Mouse (Mus musculus) inflammation-experienced regulatory T-cells, adult 6 months (primary cell): Measurements from ENCODE around the gene Wdr18. TPM values are rescaled to one million over a fixed set of nuclear protein-coding genes. Genes with fewer than 3 reads are reported as not detected.

ENCODE experiments used
- ATAC-seq: one replicate; pipeline ENCODE4 v1.8.0; 2017
- polyA plus RNA-seq, 3 experiments: library from polyadenylated mRNA; unstranded; fragments of 100-300 nt; shearing (Covaris generic); gene quantifications; one replicate each; pipeline ENCODE4 v1.2.1; 2017

Gene Wdr18
- polyA plus RNA-seq, 3 experiments from 2014 or later, result 66.6 to 85.2 (median 74.2) TPM

DNA sequence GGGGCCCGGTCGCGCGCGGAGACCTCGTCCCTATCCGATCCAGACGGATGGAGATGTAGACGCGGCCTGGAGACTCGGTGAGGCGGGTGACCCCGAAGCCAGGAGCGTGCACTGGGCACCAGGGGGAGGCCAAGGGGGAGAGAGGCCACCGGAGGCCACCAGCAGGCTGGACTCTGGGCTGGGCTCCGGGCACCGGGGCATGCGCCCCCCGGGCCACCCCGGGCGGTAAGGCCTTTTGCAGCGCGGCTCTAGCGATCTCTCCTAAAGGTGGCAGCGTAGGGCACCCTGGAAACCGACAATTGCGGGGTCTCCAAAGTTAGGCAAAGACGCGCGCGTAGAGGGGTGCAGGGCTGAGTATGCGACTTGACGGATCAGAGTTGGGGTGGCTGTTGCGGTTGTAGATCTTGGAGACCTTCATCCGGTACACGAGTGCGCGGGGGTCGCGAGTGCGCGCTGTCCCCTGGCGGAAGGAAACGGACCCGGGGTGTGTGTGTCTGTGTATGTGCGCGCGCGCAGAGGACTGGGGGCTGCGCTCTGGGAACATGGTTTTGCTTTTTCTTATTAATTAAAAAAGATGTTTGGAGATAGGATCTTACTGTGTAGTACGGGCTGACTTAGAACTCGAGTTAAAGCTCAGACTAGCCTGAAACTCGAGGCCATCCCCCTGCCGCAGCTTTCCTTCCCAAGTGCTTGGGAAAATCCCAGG, 32.5 kb upstream of the Wdr18 start:
- no peak for ATAC-seq

DNA sequence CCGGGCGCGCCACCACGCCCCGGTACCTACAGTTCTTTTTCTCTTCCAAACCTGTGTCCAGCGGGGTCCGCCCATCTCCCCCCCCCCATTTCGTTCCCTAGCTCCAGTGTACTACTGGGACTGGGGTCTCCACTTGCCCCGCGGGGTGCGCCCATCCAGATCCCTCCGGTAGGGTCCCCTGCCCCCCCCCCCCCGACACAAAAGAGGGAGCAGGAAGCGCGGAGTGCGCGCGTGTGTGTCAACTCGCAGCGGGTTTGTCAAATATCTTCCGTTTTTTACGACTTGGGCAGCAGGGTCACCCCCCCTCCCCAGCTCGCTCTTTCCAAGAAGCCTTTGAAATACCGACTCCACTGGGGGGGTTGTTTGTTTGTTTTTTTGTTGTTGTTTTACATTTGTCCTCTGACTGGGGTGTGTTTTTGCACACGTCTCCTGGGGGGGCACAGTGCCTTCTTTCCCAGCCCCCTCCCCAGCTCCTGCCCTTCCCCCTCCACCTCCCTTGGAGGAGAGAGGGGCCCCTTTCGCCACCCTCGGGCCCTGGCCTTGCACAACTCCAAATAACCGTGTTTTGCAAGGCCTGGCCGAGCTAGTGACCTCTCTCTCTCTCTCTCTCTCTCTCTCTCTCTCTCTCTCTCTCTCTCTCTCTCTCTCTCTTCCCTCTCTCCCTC, 31.8 kb upstream of the Wdr18 start:
- no peak for ATAC-seq

DNA sequence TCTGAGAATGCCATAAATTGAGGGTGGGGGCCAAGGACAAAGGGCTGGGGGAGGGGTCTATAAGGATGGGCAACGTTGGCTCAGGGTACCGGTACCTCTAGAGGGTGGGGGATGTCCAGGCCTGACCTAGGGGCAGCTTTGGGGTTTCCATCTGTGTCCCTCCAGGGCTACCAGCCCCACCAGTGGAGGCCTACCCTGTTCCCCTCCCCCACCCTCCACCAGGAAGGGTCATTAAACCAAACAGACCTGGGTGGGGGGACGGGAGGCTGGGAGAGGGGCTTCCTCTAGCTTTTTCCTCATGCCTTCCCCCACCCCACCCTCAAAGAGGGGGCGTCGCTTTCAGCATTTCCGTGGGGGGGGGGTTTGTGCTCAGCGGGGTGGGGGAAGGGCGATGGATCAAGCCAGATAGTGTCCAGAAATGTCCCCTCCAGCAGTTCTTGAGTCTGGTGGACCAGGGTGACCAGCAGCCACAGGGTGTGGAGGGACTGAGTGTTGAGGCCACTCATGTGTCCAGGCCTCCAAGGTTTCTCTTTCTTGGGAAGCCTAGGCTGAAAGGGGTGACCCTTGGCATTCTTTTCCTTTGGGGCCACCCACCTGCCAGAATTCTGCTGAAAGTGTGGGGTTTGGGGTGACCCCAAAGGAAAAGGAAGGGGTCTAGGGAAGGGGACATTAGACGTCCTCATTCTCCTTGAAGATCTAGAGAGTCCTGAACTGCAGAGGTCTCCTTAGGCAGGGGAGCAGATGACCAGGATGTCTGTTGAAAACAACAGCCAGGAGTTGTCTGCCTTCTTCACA, 30.8 kb upstream of the Wdr18 start:
- ATAC-seq, result no peak

DNA sequence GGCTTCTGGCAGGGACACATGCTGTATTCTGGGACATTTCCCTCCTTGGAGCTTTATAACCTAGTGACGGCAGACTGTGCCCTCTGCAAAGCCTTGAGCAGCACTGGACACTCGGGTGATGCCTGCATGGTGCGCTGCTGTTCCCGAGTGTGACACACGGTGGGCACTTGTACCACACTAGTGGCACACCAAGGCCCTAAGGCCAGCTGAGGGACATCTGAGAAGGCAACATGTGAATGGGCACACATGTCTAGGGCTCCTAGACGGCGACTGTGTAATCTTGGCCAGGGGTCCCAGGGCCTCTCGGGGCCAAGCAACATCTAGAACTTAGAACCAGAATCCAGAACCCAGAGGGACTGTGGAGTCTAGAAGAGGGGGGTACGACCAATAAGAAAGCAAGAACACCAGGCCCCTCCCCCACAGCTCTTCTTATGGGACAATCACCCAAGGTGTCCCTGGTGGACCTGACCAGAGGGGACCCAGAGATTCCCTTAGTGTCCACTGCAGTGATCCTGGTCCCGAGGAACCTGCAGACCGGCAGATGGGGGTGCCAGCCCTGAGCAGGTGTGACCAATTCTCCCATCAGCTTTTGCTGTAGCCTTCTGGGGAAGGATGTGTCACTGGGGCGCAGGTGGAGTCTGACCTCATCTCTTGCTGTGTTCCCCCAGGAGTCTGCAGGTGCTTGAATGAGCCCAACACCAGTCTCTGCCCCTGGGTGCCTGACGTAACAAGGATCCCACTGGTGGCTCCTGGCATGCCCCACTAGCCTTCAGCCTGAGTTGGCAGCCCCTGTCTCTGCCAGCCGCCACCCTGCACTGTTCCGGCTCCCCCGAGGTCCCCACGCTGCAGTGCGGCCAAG, 29.8 kb upstream of the Wdr18 start:
- no peak for ATAC-seq

DNA sequence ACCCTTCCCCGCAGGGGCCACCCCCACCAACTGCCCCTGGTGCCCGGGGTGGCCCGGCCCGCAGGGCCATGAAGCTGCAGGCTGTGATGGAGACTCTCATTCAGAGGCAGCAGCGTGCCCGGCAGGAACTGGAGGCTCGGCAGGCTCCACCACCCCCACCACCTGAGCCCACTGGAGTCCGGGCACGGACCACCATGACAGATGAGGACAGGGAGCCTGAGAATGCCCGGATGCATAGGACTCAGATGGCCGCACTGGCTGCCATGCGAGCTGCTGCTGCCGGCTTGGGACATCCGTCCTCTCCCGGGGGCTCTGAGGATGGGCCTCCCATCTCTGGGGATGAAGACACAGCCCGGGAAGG, 29.1 kb upstream of the Wdr18 start:
- ATAC-seq, result no peak

DNA sequence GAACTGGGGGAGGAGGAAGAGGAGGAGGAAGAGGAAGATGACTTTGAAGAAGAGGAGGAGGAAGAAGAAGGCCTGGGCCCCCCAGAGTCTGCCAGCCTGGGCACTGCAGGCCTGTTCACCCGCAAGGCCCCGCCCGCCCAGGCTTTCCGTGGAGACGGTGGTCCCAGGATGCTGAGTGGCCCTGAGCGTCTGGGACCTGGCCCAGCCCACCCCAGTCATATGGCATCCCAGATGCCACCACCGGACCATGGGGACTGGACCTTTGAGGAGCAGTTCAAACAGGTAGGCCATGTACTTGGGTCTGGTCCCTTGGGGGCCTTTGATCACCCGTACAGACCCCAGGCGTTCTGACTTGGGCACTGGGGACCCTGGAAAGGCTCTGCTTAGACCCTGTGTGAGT, 28.2 kb upstream of the Wdr18 start:
- ATAC-seq, result no peak

DNA sequence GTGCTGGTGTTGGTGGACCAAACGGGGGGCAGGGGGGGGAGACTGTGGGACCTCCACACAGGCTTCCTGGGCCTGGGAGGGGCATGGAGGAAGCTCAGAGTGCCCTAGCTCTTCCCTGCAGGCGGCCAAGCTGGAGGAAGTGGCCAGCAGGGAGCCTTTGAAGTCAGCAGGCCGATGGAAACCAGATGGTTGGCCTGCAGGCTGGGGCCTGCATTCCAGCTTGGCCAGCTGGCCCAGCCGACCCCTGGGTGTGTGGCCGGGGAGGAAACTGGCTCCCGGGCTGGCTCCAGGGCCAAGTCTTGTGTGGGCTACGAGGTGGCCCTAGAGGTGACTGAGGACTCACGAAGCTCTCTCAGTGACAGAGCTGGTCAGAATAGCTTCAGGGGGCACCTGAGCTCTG, 27.2 kb upstream of the Wdr18 start:
- no peak for ATAC-seq

DNA sequence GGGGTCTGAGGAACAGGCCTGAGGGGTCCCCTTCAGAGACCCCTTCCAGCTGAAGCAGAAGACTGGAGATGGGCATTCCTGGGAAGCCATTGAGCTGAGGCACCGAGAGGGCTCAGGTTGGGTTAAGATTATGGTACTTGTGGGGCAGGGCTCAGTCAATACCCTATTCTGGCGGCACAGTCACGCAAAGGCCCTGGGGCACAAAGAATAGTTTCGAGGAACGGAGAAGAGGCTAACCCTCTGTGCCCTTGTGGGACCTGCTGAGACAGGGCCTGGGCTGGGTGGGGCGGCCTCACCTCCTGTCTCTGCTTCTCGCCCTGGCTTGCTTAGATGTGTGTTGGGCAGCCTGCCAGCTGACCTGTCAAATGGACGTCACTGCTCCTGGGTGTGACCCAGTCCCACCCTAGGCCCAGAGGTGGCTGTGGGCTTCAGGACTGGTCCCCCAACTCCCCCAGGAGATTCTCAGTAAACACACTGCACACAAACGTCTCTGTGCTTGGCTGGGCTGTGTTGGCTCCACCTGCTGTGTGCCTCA, 26.7 kb upstream of the Wdr18 start:
- ATAC-seq, result no peak

DNA sequence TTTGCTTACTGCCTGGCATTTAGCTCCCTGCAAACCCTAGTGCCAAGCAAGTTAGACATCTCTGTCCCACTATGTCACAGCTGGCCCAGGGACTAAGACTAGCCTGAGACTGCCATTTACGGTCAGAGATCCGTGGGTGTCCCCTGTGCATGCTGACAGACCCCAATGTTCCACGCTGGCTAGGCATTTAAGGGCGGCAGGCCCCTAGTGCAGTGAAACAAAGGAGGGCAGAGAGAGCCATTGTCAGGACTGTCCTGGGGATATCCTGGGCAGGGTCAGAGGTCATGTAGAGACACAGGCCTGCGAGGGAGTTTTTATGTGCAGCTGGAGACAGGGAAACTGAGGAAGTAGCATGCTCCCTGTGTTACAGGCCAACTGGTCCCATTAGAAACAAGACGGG, 26.1 kb upstream of the Wdr18 start:
- no peak for ATAC-seq

DNA sequence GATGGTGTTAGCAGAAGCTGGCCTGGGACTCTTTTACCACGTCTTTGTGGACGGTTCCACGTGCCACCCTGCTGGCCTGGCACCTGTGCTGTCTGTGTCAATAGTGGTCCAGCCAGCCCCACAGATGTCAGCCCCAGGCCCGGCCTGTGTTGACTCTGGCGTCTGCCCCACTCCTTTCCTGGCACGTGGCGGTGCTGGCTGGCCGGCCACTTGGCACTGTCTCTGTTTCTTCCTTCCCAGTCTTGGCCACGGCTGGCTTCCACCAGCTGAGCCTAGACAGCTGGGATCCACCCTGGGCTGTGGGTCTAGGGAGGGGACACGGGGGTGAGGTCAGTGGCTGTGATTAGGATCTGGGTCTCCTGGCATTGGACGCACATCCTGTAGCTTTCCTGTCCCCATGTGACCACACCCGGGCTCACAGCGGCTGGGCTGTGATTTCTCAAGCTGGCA, 25.7 kb upstream of the Wdr18 start:
- no peak for ATAC-seq

DNA sequence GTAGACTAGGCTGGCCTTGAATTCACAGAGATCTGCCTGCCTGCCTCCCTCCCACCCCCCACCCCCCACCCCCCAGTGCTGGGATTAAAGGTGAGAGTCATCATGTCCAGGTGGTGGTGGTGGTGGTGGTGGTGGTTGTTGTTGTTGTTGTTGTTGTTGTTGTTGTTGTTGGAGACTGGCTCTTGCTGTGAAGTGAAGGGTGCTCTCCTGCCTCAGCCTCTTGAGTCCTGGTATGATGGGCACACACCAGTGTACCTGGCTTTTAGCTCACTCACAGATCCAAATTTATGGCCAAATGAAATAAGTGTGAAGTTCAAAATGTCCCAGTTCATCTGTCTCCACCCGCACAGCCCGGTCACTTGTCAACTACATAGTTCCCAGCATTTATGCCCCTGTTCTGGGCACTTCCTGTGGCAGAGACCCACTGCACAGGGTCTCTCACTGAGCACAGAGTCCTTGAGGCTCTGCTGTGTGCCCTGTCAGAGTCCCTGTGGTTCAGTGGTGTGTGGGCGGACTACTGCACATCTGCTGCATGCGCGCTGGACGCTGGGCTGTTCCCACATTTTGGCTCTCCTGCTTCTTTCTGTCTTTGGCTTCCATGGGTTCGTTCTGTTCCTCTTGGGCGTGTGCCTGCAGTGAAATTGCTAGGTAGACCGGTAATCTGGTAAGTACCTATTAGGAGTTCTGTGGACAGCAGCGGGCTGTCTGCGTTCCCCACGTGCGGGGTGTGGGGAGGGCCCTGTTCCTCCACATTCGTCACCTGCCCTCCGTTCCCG, 25.0 kb upstream of the Wdr18 start:
- ATAC-seq, result no peak

DNA sequence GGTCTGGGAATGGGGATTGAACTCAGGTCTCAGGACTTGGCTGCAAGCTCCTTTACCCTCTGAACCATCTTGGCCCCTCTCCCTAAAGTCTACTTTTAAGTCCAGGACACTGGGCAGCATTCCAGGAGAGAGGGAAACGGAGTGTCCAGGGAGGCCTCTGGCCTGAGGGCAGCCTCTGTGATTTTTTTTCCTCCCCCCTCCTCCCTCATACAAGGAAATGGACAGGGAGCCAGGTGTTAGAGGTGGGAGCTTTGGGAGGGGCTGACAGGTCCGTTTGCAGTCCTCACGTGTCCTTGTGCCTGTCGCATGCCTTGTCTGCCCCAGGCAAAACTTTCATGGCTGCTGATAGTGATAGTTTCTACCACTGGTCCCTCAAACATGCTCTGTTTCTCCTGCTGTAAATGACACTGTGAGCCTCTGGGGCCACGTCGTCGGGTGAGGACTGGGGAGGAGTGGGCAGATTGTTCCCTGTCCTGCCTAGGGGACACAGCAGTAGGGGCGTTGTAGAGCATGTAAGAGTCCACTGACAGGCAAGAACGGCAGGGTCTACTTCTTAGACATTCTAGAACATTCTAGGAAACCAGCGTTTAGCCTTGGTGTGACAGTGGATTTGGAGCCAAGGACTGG, 23.6 kb upstream of the Wdr18 start:
- ATAC-seq, result no peak

DNA sequence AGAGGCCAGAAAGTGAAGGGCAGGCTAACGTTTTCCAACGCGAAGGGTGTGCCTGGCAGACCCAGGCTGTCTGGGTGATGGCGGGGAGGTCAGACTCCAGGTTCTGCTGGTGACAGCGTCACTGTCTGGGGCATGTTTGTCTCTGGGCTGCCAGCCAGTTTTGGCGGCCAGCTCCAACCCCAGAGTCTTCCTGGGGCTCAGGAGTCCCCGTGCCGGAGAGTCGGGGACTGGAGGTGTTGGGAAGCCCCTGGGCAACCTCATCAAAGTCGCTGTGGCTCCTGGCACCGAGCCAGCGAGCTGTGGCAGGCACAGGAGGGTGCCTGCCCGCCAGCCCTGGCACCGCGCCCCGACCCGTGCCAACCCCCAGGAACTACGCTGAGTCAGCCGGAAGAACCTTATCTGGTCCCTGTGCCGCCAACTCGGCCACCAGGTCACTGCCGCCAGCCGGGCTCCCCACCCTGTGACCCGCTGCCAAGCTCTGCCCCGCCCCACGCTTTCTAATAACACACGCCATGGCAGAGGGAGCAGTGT, 23.0 kb upstream of the Wdr18 start:
- ATAC-seq, result peak; percentile 84

DNA sequence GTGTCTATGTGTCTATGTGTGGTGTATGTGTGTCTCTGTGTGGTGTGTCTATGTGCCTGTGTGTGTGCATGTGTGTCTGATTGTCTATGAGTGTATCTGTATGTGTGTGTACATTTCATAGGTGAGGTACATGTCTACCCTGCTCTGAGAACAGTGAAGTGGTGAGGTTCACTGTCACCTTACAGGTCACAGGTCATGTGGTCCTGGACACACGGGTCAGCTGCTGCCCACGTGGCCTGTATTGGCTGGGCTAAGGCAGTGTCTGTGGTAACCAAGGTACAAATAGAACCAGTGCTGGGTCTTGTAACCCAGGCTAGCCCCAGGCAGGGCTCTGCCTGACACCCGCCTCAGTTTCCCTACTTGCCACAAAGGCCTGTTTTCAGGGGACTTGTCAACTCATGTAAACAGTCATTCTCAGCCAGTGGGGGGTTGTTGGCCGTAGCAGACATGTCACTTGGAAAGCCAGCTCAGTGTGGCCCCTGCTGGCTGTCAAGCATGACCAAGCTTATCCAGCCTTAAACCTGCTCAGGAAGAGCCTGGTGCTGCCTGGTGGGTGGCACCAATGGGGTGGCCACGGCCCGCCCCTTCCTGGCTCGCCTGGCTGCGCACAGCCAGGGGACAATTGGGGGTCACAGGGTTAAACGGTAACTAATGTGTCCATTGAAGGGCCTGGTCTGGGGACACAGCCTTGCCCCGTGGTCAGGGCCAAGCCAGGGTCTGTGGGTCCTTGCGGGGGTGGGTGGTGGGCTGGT, 22.0 kb upstream of the Wdr18 start:
- no peak for ATAC-seq

DNA sequence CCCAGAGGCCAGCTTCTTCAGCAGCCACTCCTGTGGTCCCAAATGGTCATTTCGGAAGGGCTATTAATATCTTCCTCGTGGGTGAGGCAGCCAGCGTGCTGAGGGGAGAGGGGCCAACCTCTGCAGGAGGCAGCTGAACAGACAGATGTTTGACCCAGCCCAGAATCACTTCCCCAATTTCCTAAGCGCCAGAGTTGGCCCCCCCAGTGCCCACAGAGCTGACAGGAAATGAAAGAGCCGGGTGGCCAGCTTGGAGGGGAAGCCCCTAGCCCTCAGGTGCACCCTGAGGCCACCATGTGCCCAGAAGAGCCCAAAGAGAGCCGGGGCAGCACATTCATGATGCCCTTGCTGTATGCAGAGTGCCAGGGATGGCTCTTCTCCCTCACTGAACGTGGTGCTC, 19.2 kb upstream of the Wdr18 start:
- ATAC-seq, result no peak

DNA sequence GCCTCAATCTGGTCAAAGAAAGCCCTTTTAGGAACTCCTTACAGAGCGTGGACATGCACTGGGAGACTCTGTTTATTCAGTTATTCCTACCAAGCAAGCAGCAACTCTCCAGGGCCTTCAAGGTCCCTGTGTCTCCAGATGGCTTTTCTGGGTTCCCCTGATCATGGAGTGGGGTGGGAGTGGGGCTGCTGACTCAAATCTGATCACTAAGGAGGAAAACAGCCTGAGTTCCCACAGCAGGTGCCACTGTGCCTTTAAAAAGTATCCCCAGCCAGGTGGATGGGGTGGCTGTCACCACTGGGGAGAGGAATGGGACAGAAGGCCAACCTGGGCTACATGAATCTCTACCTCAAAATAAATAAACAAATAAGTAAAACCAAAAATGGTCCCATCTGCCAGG, 17.0 kb upstream of the Wdr18 start:
- no peak for ATAC-seq

DNA sequence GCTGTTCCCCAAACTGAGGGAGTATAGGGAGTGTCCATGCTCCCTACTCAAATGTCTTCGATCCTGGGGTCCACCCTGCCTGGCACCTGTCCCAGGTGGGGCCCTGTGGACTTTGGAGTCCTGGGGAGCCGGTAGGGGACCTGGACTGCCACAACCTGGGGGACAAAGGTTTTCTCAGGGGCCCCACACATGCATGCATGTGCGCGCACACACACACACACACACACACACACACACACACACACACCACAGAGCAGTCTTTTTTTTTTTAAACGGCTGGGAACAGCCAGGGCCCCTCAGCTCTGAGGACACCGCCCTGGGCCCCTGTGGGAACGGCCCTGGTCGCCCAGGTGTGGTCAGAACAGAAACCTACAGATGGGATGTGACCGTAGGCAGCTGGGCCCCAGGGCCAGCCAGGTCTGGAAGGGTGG, 16.5 kb upstream of the Wdr18 start:
- no peak for ATAC-seq

DNA sequence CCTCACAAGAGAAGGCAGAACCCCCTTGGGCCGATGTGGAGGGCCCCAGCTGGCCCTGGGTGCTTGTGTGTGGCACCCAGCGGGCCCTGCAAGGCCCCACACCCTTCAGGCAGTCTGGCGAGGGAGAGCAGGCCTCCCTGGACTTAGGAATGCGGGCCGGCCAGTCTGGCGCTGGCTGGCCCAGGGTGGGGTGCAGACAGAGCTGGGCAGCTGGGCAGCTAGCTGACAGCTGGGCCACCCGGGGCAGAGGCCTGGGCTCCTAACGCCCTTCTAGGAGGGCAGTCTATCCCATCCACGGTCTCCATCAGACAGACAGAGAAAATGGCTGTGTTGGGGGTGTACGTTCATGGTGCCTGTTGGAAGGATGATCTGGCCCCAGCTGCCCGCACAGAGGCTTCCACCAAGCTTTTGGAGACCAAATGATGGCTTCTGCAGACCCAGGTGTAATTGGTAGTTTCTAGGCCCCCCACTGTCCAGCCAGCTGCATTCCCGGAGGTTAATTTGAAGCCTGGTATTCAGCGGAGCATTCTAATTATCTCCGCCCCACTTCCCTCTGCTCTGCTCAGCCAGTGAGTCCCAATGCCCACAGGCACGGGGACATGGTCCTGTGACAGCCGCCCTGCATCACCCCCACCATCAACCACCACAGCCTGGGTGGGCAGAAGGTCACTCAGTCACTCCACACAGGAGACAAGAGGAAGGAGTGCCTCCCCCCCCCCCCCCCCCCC, 14.3 kb upstream of the Wdr18 start:
- ATAC-seq, result no peak

DNA sequence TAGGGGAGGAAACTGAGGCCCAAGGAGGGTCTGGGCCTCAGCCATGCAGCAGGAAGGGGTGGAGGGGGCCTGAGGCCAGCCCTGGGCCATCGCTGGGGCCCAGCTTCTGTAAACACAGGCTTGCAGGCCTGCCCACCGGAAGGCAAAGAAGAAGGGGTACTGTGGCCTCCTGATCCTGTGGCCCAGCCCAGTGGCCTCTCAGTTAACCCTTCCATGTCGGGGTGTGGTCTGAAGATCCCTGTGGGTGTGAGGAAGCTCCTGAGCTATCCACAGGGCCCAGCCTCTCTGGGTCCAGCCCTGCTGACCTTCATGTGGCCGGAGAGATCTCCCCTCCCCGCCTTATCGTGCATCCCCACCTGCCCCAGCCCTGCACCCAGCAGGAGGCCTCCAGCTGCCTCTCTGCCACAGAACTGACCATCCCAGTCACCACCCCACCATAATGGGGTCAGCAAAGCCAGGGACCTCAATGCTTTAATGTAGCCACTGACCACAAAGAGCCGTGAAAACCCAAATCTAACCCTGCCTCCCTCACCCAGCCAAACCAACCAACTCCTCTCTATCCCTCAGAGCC, 13.1 kb upstream of the Wdr18 start:
- ATAC-seq, result no peak
